Comparison of ENCODE assay signal across 8 mouse cellular contexts in genomic region chr11:57518751-57519148, GRCm38 (mm10). TPM values are rescaled to one million over a fixed set of nuclear protein-coding genes. Genes with fewer than 3 reads are reported as not detected.
DNase-seq lines count a peak whose midpoint lies in the region; ATAC-seq and TF ChIP-seq lines count a peak whose summit lies in the region.

No protein-coding gene starts in this region.

- H3K27me3 ChIP-seq in spleen, adult 2 months (ENCODE audit: control insufficient read depth, insufficient read depth, low read length) = no peaks in the 10 kb centered on the region
- H3K27me3 ChIP-seq in forebrain, embryonic 15.5 days = no peaks in the 10 kb centered on the region
- no peaks in the 10 kb centered on the region for H3K27me3 ChIP-seq in liver, embryonic 16.5 days (ENCODE audit: control insufficient read depth, insufficient read depth, low read depth, low read length)
- no peaks in the 10 kb centered on the region for H3K27me3 ChIP-seq in stomach, embryonic 16.5 days (ENCODE audit: control insufficient read depth, insufficient read depth, low read length)

- peak overlapping the region; percentile 79 for H3K9ac ChIP-seq in forebrain, embryonic 15.5 days (replicated peaks)
- H3K9ac ChIP-seq in liver, embryonic 16.5 days (ENCODE audit: low read depth, low read length) = peak overlapping the region; percentile 88
- H3K9ac ChIP-seq in stomach, embryonic 16.5 days (ENCODE audit: low read length) = peak overlapping the region; percentile 93

- DNase-seq in spleen, adult 2 months (ENCODE audit: low read depth in 1 of 2, low spot score in 2 of 2) = no peak
- no peak for DNase-seq in spleen, adult 18-20 months
- no peak for DNase-seq in layer of hippocampus, adult 9-11 months
- no peak for DNase-seq in frontal cortex, adult 2 months (ENCODE audit: extremely low spot score in 1 of 2, low spot score in 1 of 2)
- DNase-seq in gastrocnemius, postnatal 36 days = no peak

- no peaks in the 10 kb centered on the region for H3K9me3 ChIP-seq in forebrain, embryonic 15.5 days
- H3K9me3 ChIP-seq in liver, embryonic 16.5 days (replicated peaks; ENCODE audit: control insufficient read depth, low read length) = no peaks in the 10 kb centered on the region
- H3K9me3 ChIP-seq in stomach, embryonic 16.5 days (replicated peaks; ENCODE audit: control insufficient read depth, low read length) = no peaks in the 10 kb centered on the region

- no peak for TF ChIP-seq POLR2A in spleen, adult 2 months (IDR thresholded peaks at IDR 0.05; ENCODE audit: low read depth, low read length)

- peaks cover 7% of the 10 kb centered on the region; the same call in 1 of the 2 replicates for H3K4me1 ChIP-seq in spleen, adult 2 months (ENCODE audit: control insufficient read depth, insufficient read depth, insufficient read length)
- peaks cover 64% of the 10 kb centered on the region for H3K4me1 ChIP-seq in forebrain, embryonic 15.5 days
- H3K4me1 ChIP-seq in liver, embryonic 16.5 days (ENCODE audit: control insufficient read depth, low read depth, low read length) = peaks cover 10% of the 10 kb centered on the region
- H3K4me1 ChIP-seq in stomach, embryonic 16.5 days (ENCODE audit: control insufficient read depth, insufficient read depth, low read length) = peaks cover 12% of the 10 kb centered on the region

- intact Hi-C loops in gastrocnemius, postnatal 36 days (cut with DNase I) = no loop called here

- H3K36me3 ChIP-seq in spleen, adult 2 months (ENCODE audit: control insufficient read depth, insufficient read depth, low read length) = peaks cover 2% of the 10 kb centered on the region; the same call in 1 of the 2 replicates
- peaks cover 6% of the 10 kb centered on the region; the same call in 1 of the 2 replicates for H3K36me3 ChIP-seq in forebrain, embryonic 15.5 days
- H3K36me3 ChIP-seq in liver, embryonic 16.5 days (ENCODE audit: control insufficient read depth, insufficient read depth) = no peaks in the 10 kb centered on the region
- H3K36me3 ChIP-seq in stomach, embryonic 16.5 days (ENCODE audit: control insufficient read depth, insufficient read depth, low read length) = no peaks in the 10 kb centered on the region

- peak; percentile 36 for ATAC-seq in forebrain, embryonic 15.5 days (replicated peaks)
- ATAC-seq in liver, embryonic 16.5 days (ENCODE audit: low read depth) = peak; percentile 28
- peak; percentile 21; the same call in 1 of the 2 replicates for ATAC-seq in stomach, embryonic 16.5 days (ENCODE audit: insufficient read depth, low FRiP score)

- H3K27ac ChIP-seq in spleen, adult 2 months (ENCODE audit: insufficient read depth, low read length) = peak overlapping the region; percentile 90
- H3K27ac ChIP-seq in forebrain, embryonic 15.5 days (replicated peaks) = peak overlapping the region; percentile 80
- peak overlapping the region; percentile 75 for H3K27ac ChIP-seq in liver, embryonic 16.5 days (ENCODE audit: low read length)
- peak overlapping the region; percentile 91 for H3K27ac ChIP-seq in stomach, embryonic 16.5 days (ENCODE audit: low read length)

- peak overlapping the region; percentile 89 for H3K4me3 ChIP-seq in spleen, adult 2 months (ENCODE audit: extremely low read depth, insufficient read depth, insufficient read length)
- peak overlapping the region; percentile 97 for H3K4me3 ChIP-seq in forebrain, embryonic 15.5 days
- peak overlapping the region; percentile 89 for H3K4me3 ChIP-seq in liver, embryonic 16.5 days (ENCODE audit: low read depth, low read length)
- peak overlapping the region; percentile 97 for H3K4me3 ChIP-seq in stomach, embryonic 16.5 days (replicated peaks; ENCODE audit: low read length)

- under 1% methylated on average over 16 of the region's 16 CpGs for WGBS in spleen, adult 2 months
- WGBS in forebrain, embryonic 15.5 days = 1% methylated on average over 16 of the region's 16 CpGs
- 0% methylated on average over 15 of the region's 16 CpGs for WGBS in liver, embryonic 16.5 days (ENCODE audit: insufficient replicate concordance)
- WGBS in stomach, embryonic 16.5 days = 0% methylated on average over 16 of the region's 16 CpGs

- no peak for TF ChIP-seq CTCF in spleen, adult 2 months (IDR thresholded peaks at IDR 0.05; ENCODE audit: extremely low read depth, insufficient read depth, insufficient read length, insufficient replicate concordance)

- peak overlapping the region; percentile 58 for H3K4me2 ChIP-seq in forebrain, embryonic 15.5 days (replicated peaks)
- peak overlapping the region; percentile 65 for H3K4me2 ChIP-seq in liver, embryonic 16.5 days (ENCODE audit: low read depth, low read length)
- peak overlapping the region; percentile 79 for H3K4me2 ChIP-seq in stomach, embryonic 16.5 days (ENCODE audit: low read depth, low read length)

RNA-seq across cellular contexts. Expression of gene Mfap3, which starts 0.3 kb away (rescaled TPM):
- 9.9 and 10.4 TPM in 2 replicates for polyA plus RNA-seq in spleen, adult 2 months (2012; rRNA removed)
- polyA plus RNA-seq in forebrain, embryonic 15.5 days (2015; fragmentation: Nextera tagmentation; extraction: Ambion mirVana) = 71.7 and 75.5 TPM in 2 replicates
- 11.9 and 12.4 TPM in 2 replicates for polyA plus RNA-seq in liver, embryonic 16.5 days (2015; fragmentation: Nextera tagmentation; extraction: Ambion mirVana)
- polyA plus RNA-seq in stomach, embryonic 16.5 days (2015; fragmentation: Nextera tagmentation; extraction: Ambion mirVana) = 37.9 and 39.0 TPM in 2 replicates
- polyA plus RNA-seq in frontal cortex, adult 2 months (2012; rRNA removed) = 17.2 and 18.1 TPM in 2 replicates
- 1 to 10 TPM; 6.0 to 7.3 TPM for total RNA-seq in gastrocnemius, postnatal 36 days (2021)

RNA-seq across cellular contexts. Expression of gene Fam114a2, which starts 0.3 kb away (rescaled TPM):
- 16.3 and 16.6 TPM in 2 replicates for polyA plus RNA-seq in spleen, adult 2 months (2012; rRNA removed)
- 107 and 111 TPM in 2 replicates for polyA plus RNA-seq in forebrain, embryonic 15.5 days (2015; fragmentation: Nextera tagmentation; extraction: Ambion mirVana)
- polyA plus RNA-seq in liver, embryonic 16.5 days (2015; fragmentation: Nextera tagmentation; extraction: Ambion mirVana) = 28.4 and 29.0 TPM in 2 replicates
- 76.3 and 77.6 TPM in 2 replicates for polyA plus RNA-seq in stomach, embryonic 16.5 days (2015; fragmentation: Nextera tagmentation; extraction: Ambion mirVana)
- 42.2 and 42.7 TPM in 2 replicates for polyA plus RNA-seq in frontal cortex, adult 2 months (2012; rRNA removed)
- 10 to 100 TPM; 45.6 to 48.0 TPM for total RNA-seq in gastrocnemius, postnatal 36 days (2021)
